Mouse (Mus musculus) midbrain, embryonic 12.5 days (tissue): ENCODE data around the gene Tbc1d2. TPM values are rescaled to one million over a fixed set of nuclear protein-coding genes. Genes with fewer than 3 reads are reported as not detected.

Experiments used
- ATAC-seq: fragments of 200-750 bp; cut with Nextera tagmentation; 2 replicates; pipeline ENCODE4 v1.8.0; 2017; ENCODE audit warnings: low read depth, moderate TSS enrichment, moderate library complexity; ENCODE audit not compliant: low FRiP score
- H3K27ac ChIP-seq: fragments of 300-500 bp; sonication (generic); replicated peaks from 2 replicates; pipeline ENCODE4 v1.5.1; 2016; ENCODE audit warnings: mild to moderate bottlenecking
- H3K27me3 ChIP-seq: fragments of 300-500 bp; sonication (generic); 2 replicates; pipeline ENCODE4 v1.6.1; 2016; ENCODE audit warnings: mild to moderate bottlenecking
- H3K36me3 ChIP-seq: fragments of 300-500 bp; sonication (generic); 2 replicates; pipeline ENCODE4 v1.6.1; 2016
- H3K4me1 ChIP-seq: fragments of 300-500 bp; sonication (generic); 2 replicates; pipeline ENCODE4 v1.6.1; 2016
- H3K4me2 ChIP-seq: fragments of 300-500 bp; sonication (generic); replicated peaks from 2 replicates; pipeline ENCODE4 v1.6.1; 2016; ENCODE audit warnings: mild to moderate bottlenecking, moderate library complexity
- H3K4me3 ChIP-seq: fragments of 300-500 bp; sonication (generic); 2 replicates; pipeline ENCODE4 v1.5.1; 2016; ENCODE audit warnings: mild to moderate bottlenecking
- H3K9ac ChIP-seq: fragments of 300-500 bp; sonication (generic); replicated peaks from 2 replicates; pipeline ENCODE4 v1.6.1; 2016; ENCODE audit warnings: mild to moderate bottlenecking, moderate library complexity
- H3K9me3 ChIP-seq: fragments of 300-500 bp; sonication (generic); 2 replicates; pipeline ENCODE4 v1.6.1; 2016; ENCODE audit warnings: mild to moderate bottlenecking
- WGBS: fragments of 180-500 bp; shearing (Covaris S2); methylation state at CpG from one replicate; pipeline ENCODE4 v1.1.7; 2016; 5-methylcytosine and 5-hydroxymethylcytosine counted together
- polyA plus RNA-seq: library from polyadenylated mRNA; unstranded; fragments of >200 nt; fragmentation: Nextera tagmentation; extraction: Ambion mirVana; gene quantifications from 2 replicates; pipeline ENCODE4 v1.2.1, GENCODE M21; 2016

The Tbc1d2 gene
- polyA plus RNA-seq: 0.75 and 0.84 TPM in 2 replicates

DNA sequence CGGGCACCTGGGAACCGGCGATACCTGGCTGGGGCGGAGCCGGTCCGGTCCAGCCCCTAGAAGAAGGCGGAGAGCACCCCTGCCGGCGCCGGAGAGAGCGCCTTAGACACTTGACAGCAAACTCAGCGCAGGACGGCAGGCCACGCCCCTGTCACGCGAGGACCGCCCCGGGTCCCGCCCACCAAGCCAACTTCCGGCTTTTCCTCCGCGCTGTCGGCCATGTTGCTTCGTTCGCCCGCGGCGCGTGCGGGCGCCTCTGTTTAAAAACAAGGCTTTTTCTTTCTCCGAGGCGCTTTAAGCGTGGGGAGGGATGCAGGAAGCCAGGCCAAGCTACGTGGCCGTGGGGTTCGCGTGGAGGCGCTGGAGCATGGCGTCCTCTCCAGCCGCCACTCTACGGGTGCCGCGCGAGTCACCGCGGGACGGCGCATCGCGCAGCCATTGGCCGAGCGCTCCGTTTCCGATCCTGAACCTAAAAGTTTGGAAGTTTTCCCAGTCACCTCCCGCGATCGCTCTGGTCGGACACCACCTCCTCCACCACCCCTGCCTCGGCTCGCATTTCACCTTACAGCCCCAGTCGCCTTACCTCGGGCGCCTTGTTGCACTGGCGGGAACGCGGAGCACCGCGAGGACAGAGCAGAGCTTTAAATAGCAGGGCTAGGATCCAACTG is at the start of gene Tbc1d2:
Gene Tbc1d2 (minus strand): TSS at position 124 of the 668 bp plus-strand sequence.
- H3K4me1 ChIP-seq: peaks cover 12% of the 10 kb centered on the region
- no peaks in the 10 kb centered on the region for H3K36me3 ChIP-seq
- under 1% methylated on average over 69 of the region's 69 CpGs for WGBS
- H3K9ac ChIP-seq: peak within 1 kb of the TSS; percentile 52
- H3K4me3 ChIP-seq: peak within 1 kb of the TSS; percentile 71
- H3K27ac ChIP-seq: peak within 1 kb of the TSS; percentile 50
- H3K27me3 ChIP-seq: peaks cover 58% of the 10 kb centered on the region
- peak; percentile 98 for ATAC-seq
- no peaks in the 10 kb centered on the region for H3K9me3 ChIP-seq
- peak within 1 kb of the TSS; percentile 93 for H3K4me2 ChIP-seq

DNA sequence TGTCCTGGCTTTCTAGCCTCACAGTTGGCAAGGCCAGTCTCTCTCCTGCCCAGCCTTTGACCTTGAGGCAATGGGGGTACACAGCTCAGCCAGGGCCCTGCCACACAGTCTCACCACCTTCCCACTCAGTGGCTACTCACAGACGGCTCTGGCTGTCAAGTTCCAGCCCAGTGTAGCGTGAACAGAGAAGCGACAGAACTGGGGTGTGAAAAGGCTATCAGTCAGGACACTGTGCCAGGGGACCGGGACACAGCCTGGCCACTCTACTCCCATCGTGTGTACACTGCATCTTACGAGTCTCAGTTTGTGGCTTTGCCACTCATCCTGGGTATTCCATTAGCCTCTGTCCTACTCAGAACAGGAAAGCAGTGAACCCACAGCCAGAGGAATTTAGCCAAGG is 46.5 kb upstream of the Tbc1d2 start:
- no peak overlapping the region for H3K27ac ChIP-seq
- H3K36me3 ChIP-seq: no peaks in the 10 kb centered on the region
- no peak for ATAC-seq
- H3K9ac ChIP-seq: no peak overlapping the region
- H3K4me1 ChIP-seq: peaks cover 4% of the 10 kb centered on the region; the same call in 1 of the 2 replicates
- no peak overlapping the region for H3K4me2 ChIP-seq
- no peaks in the 10 kb centered on the region for H3K27me3 ChIP-seq
- H3K9me3 ChIP-seq: no peaks in the 10 kb centered on the region
- WGBS: 65% methylated on average over 6 of the region's 6 CpGs
- H3K4me3 ChIP-seq: no peak overlapping the region

DNA sequence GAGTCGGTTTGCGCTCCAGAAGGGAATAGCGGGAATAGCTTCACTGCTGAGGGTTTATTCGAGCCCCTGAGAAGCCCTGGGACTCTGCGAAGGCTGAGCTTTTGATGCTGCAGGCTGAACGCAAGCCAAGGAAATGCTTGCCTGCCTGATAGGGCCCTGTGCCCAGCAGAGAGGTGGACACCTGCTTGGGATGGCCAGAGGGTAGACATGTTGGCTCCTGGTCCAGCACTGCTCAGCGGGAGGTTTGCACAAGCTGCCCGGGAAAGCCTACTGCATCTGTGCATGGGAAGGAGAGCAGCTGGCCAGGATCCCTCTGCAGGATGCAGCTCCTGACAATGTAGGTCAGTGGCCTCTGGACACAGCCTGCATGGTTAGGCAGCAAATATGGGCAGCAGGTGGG is 40.6 kb upstream of the Tbc1d2 start:
- Histone ChIP-seq H3K9ac (no peak overlapping the region), H3K27ac (no peak overlapping the region), H3K4me1 (no peaks in the 10 kb centered on the region), H3K4me2 (no peak overlapping the region), H3K27me3 (no peaks in the 10 kb centered on the region), H3K4me3 (no peak overlapping the region), H3K36me3 (no peaks in the 10 kb centered on the region), H3K9me3 (no peaks in the 10 kb centered on the region)
- 83% methylated on average over 8 of the region's 8 CpGs for WGBS
- ATAC-seq: no peak

DNA sequence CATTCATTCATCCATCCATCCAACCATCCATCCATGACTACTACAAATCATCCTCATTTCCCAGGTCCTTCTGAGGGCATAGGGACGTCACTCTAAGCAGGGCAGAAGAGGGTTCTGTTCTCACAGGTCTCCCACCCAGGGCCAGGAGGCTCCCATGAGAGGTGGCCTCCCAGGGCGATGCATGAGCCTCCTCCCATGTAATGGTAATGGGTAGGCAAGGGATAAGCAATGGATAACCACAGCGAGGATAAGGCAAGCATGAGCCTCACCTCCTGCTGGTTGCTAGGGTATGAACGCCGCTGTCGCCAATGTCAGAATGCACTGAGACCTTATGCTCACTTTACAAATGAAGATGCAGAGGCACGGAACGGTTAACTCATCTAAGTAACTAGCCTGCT is 40.0 kb upstream of the Tbc1d2 start:
- no peaks in the 10 kb centered on the region for H3K4me1 ChIP-seq
- WGBS: 81% methylated on average over 8 of the region's 8 CpGs
- no peak overlapping the region for H3K27ac ChIP-seq
- no peaks in the 10 kb centered on the region for H3K9me3 ChIP-seq
- no peak overlapping the region for H3K4me3 ChIP-seq
- H3K27me3 ChIP-seq: no peaks in the 10 kb centered on the region
- no peaks in the 10 kb centered on the region for H3K36me3 ChIP-seq
- H3K4me2 ChIP-seq: no peak overlapping the region
- H3K9ac ChIP-seq: no peak overlapping the region
- ATAC-seq: no peak

DNA sequence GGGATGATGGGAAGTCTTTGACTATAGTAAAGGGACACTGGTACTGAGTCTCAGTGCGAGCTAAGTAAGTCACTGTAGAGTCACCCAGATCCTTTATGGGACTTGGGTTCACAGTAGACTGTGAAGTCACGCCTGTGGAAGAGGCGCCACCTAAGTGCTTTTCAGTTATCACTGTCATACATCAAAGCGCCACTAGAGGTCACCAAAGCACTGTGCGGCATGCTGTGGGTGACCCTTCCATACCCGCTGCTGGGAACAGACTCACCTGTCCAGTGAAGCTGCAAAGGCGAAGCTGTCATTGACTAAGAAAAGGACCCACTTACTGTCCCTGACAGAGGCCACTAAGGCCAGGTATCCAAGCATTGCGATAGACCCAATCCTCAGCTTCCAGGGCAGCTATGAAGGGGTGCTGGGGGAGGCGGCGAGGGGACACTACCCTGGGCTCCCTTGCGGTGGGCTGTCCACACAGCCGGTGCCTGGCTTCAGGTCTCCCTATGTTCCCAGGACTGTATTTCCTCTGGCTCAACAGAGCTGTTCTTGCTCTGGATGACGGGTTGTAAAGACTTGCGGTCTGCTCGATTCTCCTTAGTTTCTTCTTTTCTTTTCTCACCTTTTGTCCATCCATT is 39.5 kb upstream of the Tbc1d2 start:
- H3K4me1 ChIP-seq: no peaks in the 10 kb centered on the region
- H3K4me2 ChIP-seq: no peak overlapping the region
- no peak overlapping the region for H3K27ac ChIP-seq
- no peak overlapping the region for H3K9ac ChIP-seq
- H3K9me3 ChIP-seq: no peaks in the 10 kb centered on the region
- WGBS: 44% methylated on average over 15 of the region's 15 CpGs
- H3K27me3 ChIP-seq: no peaks in the 10 kb centered on the region
- H3K36me3 ChIP-seq: no peaks in the 10 kb centered on the region
- peak; percentile 49; the same call in 1 of the 2 replicates for ATAC-seq
- H3K4me3 ChIP-seq: no peak overlapping the region

DNA sequence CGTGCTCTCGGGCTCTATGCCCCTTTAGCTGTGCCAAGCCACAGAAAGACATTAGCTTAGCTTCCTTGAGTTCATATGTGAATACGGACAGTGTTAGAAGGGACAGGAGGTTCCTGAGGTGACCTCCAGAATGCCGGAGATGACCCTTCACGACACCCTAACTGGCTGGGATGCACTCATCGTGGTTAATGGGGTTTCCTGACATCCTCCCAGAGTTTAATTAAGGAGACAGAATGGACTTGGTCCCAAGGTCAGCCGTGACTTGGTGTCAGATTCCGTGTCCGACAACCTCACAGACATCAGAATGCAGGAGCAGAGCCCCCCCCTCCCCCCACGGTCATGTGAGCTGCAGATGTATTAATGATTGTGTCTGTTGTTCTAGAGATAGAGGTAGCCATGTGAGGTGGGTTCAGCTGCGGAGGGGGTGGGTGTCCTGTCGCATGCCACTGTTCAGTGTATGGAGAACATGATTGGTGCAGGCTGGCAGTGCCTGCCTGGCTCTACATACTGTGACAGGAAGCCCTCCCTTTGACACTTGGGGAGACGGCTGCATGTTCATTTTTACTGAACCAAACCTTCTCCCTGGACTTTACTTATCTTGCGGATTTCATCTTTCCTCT is 38.3 kb upstream of the Tbc1d2 start:
- H3K9me3 ChIP-seq: no peaks in the 10 kb centered on the region
- H3K36me3 ChIP-seq: no peaks in the 10 kb centered on the region
- H3K4me3 ChIP-seq: no peak overlapping the region
- no peak overlapping the region for H3K27ac ChIP-seq
- no peak for ATAC-seq
- 82% methylated on average over 14 of the region's 14 CpGs for WGBS
- no peaks in the 10 kb centered on the region for H3K4me1 ChIP-seq
- no peaks in the 10 kb centered on the region for H3K27me3 ChIP-seq
- no peak overlapping the region for H3K4me2 ChIP-seq
- no peak overlapping the region for H3K9ac ChIP-seq

DNA sequence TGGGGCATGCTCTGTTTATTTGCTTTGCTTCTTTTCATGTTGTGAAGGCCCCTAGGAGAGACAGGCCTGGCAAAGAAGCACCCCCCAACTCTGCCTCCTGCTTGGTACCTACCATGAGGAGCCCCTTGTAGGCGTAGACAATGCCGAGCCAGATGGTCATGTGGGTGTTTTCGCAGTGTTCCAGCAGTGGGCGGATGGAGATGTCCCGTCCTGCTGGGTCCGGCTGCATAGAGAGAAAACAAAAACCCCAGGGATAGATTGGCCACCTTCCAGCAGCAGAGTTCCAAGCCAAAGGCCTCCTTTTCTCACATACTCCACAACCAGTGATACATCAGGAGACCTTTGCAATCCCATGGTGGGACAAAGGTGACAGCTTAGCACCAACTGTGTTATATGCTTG is 34.2 kb upstream of the Tbc1d2 start:
- no peaks in the 10 kb centered on the region for H3K27me3 ChIP-seq
- H3K9me3 ChIP-seq: no peaks in the 10 kb centered on the region
- no peaks in the 10 kb centered on the region for H3K36me3 ChIP-seq
- no peak overlapping the region for H3K4me2 ChIP-seq
- no peaks in the 10 kb centered on the region for H3K4me1 ChIP-seq
- no peak for ATAC-seq
- H3K4me3 ChIP-seq: no peak overlapping the region
- no peak overlapping the region for H3K27ac ChIP-seq
- 60% methylated on average over 6 of the region's 6 CpGs for WGBS
- no peak overlapping the region for H3K9ac ChIP-seq

DNA sequence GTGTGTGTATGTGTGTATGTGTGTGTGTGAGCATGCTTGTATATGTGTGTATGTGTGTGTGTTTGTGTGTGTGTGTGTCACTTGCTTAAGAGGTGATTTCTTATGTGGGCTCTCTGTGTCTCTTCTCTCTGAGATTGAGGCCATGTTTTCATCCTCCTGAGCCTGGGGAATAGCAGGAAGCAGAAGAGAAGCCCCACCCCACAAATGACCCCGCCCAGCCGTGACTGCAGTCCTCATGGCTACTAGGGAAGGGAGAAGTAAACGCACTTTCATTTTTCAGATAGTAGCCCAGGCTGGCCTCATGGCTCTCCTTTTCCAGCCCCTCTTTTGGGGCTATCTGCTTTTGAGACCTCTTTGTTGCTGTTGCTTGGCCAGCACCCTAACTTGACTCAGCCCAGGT is 26.6 kb upstream of the Tbc1d2 start:
- Histone ChIP-seq H3K9me3 (peaks cover 4% of the 10 kb centered on the region; the same call in 1 of the 2 replicates), H3K4me2 (no peak overlapping the region), H3K36me3 (no peaks in the 10 kb centered on the region), H3K4me1 (no peaks in the 10 kb centered on the region), H3K27me3 (no peaks in the 10 kb centered on the region; the same call in 1 of the 2 replicates), H3K4me3 (no peak overlapping the region), H3K27ac (no peak overlapping the region), H3K9ac (no peak overlapping the region)
- 88% methylated on average over 3 of the region's 3 CpGs for WGBS
- ATAC-seq: no peak

DNA sequence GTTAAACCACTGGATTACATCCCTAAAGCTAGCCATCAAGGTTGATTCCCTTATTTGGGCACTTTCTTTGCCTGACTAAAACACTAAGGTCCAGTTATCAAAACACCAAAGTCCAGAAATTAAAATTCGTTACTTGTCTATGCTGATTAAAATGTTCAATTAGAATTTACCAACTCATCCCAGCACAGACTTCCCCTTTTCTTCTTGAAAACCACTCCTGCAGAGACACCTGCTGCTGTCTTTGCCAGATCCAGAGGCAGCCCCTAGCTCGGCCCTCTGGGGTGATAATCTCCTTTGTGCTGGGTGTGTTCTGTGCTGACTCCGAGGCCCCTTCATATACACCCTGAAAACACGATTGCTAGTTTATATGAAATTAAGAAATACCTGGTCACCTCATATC is 26.0 kb upstream of the Tbc1d2 start:
- Histone ChIP-seq H3K4me2 (no peak overlapping the region), H3K9me3 (peaks cover 4% of the 10 kb centered on the region; the same call in 1 of the 2 replicates), H3K27ac (no peak overlapping the region), H3K27me3 (no peaks in the 10 kb centered on the region; the same call in 1 of the 2 replicates), H3K4me3 (no peak overlapping the region), H3K9ac (no peak overlapping the region), H3K4me1 (no peaks in the 10 kb centered on the region), H3K36me3 (no peaks in the 10 kb centered on the region)
- no peak for ATAC-seq
- WGBS: 30% methylated on average over 4 of the region's 4 CpGs

DNA sequence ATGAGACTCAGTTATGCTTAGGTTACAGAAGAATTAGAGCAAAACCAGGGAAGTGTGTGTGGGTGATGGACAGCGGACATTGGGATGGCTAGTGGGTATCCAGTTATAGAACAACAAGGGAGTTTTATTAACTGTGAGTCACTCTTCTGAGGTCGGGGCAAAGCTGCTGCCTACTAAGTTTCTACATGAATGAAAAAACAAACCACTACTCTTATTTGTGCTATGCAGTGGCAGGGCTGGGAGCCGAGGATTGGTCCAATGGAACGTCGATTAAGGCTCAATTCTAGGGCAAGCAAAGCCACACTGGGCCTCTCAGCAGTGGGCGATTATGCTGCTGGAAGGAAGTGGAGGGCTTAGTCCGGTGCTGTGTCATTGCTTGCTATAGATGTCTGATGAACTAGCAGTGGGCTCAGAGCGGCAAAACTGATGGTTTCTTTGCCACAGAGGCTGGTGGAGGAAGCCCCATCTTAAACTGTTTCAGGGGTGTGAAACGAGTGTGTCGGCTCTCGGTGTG is 25.3 kb upstream of the Tbc1d2 start:
- Histone ChIP-seq H3K9me3 (peaks cover 4% of the 10 kb centered on the region; the same call in 1 of the 2 replicates), H3K4me1 (no peaks in the 10 kb centered on the region), H3K9ac (no peak overlapping the region), H3K27ac (no peak overlapping the region), H3K27me3 (no peaks in the 10 kb centered on the region; the same call in 1 of the 2 replicates), H3K4me2 (no peak overlapping the region), H3K4me3 (no peak overlapping the region), H3K36me3 (no peaks in the 10 kb centered on the region)
- 63% methylated on average over 11 of the region's 11 CpGs for WGBS
- no peak for ATAC-seq

DNA sequence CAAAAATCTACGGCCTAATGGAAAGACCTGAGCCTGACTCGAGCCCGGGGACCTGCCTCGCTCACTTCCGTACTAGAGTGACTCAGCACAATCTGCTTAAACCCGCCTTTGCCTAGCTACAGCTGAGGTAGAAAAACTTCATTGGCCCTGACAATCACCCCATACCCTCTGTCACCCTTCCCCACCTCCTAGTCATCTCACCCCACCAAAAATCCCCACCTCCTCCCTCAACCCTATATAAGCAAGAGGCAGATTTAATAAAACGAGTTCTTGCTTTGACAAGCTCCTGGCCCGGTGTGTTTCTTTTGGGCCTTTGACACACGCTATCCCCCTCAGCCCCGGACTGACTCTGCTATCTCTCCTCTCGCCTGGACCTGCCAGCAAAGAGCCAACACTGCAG is 18.6 kb upstream of the Tbc1d2 start:
- Histone ChIP-seq H3K36me3 (no peaks in the 10 kb centered on the region), H3K4me3 (no peak overlapping the region), H3K9me3 (peaks cover 4% of the 10 kb centered on the region; the same call in 1 of the 2 replicates), H3K27me3 (no peaks in the 10 kb centered on the region; the same call in 1 of the 2 replicates), H3K9ac (no peak overlapping the region), H3K27ac (no peak overlapping the region), H3K4me2 (no peak overlapping the region), H3K4me1 (peaks cover 23% of the 10 kb centered on the region)
- WGBS: 75% methylated on average over 11 of the region's 11 CpGs
- ATAC-seq: no peak

DNA sequence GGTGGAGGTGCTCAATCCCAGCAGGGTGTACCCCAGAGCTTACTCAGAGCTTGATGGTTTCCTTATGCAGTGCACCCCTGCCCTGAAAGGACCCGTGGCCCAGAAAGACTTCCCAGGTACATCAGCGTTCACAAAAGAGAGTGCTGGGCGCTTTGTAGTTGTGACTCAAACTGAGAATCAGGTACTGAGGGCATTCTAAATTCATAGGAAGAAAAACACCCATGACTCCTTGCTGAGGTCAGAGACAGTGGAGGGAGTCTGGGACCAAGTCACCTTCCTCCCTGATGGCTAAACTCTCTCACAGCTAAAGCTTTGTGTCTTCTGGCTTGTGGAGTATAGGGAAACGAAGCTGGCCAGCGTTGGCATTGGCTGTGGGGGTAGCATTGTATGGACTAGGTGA is 16.4 kb upstream of the Tbc1d2 start:
- H3K4me2 ChIP-seq: no peak overlapping the region
- no peaks in the 10 kb centered on the region for H3K36me3 ChIP-seq
- no peak overlapping the region for H3K9ac ChIP-seq
- peaks cover 24% of the 10 kb centered on the region for H3K4me1 ChIP-seq
- H3K27ac ChIP-seq: no peak overlapping the region
- H3K4me3 ChIP-seq: no peak overlapping the region
- no peaks in the 10 kb centered on the region for H3K9me3 ChIP-seq
- peaks cover 6% of the 10 kb centered on the region for H3K27me3 ChIP-seq
- ATAC-seq: no peak
- 58% methylated on average over 5 of the region's 5 CpGs for WGBS
